Mouse (Mus musculus): ENCODE data around the gene Dcaf17. TPM values are rescaled to one million over a fixed set of nuclear protein-coding genes. Genes with fewer than 3 reads are reported as not detected.

Gene Dcaf17
- polyA plus RNA-seq, 1 experiment from 2014 or later: 31.7 TPM

DNA sequence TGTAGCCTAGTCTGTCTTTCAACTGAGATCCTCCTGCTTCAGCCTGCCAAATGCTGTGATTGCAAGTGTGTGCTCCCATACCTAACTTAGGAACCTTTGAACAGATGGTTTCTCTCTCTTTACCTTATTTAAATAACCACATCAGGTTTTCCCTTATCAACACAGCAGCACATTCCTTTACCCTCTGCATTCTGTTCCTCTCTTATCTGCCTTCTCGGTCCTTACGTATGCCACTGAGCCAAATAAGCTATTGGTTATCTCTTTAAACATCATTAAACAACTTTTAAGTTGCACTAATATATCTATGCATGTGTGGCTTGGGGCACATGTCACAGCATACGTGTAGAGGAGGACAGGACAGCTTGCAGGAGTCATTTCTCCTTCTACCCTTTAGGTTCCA lies 18.7 kb downstream of the Dcaf17 start:
- Histone ChIP-seq H3K4me1 (ENCODE audit: control insufficient read depth, insufficient read depth, low read length) (no peaks in the 10 kb centered on the region), H3K36me3 (ENCODE audit: control insufficient read depth, insufficient read depth, low read length) (no peaks in the 10 kb centered on the region; the same call in 1 of the 2 replicates), H3K4me2 (ENCODE audit: low read depth, low read length) (no peak overlapping the region), H3K4me3 (ENCODE audit: low read depth, low read length) (no peak overlapping the region), H3K27ac (ENCODE audit: low read depth, low read length) (no peak overlapping the region), H3K9ac (replicated peaks; ENCODE audit: low read depth, low read length) (no peak overlapping the region), H3K27me3 (ENCODE audit: control insufficient read depth, insufficient read depth, low read length) (no peaks in the 10 kb centered on the region), H3K9me3 (ENCODE audit: control insufficient read depth, low read length) (no peaks in the 10 kb centered on the region)
- no peak for ATAC-seq (ENCODE audit: low read depth)
- WGBS: over 99% methylated on average over 3 of the region's 3 CpGs

DNA sequence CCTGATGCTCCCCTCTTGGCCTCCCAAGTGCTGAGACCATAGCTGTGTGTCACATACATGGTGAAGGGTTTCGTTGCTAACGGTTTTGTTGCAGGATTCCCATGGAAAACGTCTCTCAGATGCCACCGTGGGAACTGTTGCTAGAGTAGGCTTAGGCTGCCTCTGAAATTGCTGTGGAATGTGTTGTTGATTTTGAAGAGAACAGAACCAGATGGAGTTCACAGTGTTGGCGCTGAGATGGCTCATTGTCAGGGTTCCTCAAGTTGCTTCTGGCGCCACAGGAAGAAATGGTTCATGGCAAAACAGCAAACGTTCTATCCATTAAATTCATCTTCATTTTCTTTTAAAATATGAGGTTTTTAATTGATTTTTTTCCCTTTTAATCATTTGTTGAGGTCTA lies 27.3 kb downstream of the Dcaf17 start:
- Histone ChIP-seq H3K36me3 (ENCODE audit: control insufficient read depth, insufficient read depth, low read length) (peaks cover 9% of the 10 kb centered on the region), H3K4me1 (ENCODE audit: control insufficient read depth, insufficient read depth, low read length) (no peaks in the 10 kb centered on the region), H3K27me3 (ENCODE audit: control insufficient read depth, insufficient read depth, low read length) (no peaks in the 10 kb centered on the region), H3K4me2 (ENCODE audit: low read depth, low read length) (no peak overlapping the region), H3K27ac (ENCODE audit: low read depth, low read length) (no peak overlapping the region), H3K4me3 (ENCODE audit: low read depth, low read length) (no peak overlapping the region), H3K9me3 (ENCODE audit: control insufficient read depth, low read length) (no peaks in the 10 kb centered on the region), H3K9ac (replicated peaks; ENCODE audit: low read depth, low read length) (no peak overlapping the region)
- ATAC-seq (ENCODE audit: low read depth): no peak
- WGBS: 91% methylated on average over 7 of the region's 7 CpGs

DNA sequence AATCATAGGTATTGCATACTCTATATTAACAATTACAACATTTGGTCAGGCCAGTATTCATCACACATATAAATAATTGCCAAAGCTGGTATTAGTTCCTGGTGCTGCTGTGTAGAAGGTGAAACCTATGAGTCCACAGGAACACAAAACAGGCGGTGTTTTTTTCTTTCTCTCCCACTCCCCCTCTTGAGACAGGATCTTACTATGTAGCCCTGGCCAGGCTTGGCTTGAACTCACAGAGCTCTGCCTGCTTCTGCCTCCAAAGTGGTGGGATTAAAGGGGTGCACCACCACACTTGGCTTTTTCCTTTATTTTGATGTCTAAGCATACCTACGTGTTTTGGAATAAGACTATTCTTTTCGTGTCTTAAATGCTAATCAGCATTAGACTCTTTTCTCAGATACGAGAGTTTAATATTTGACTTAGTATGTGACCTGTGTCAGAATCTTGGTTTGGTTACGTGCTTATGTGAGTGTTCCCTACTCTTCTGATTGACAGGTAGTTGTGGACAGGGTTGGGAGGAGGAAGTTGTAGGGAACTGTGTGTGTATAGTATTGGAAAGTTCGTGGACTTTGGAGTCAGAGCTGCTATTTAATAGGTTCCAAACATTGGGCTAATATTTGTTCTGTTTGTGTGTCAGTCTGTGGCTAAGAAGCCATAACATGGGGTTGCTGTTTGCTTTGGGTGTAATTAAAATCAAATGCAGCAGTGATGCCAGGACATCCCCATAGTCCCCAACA lies 28.5 kb downstream of the Dcaf17 start:
- Histone ChIP-seq H3K9ac (replicated peaks; ENCODE audit: low read depth, low read length) (no peak overlapping the region), H3K4me2 (ENCODE audit: low read depth, low read length) (no peak overlapping the region), H3K9me3 (ENCODE audit: control insufficient read depth, low read length) (no peaks in the 10 kb centered on the region), H3K27ac (ENCODE audit: low read depth, low read length) (no peak overlapping the region), H3K4me3 (ENCODE audit: low read depth, low read length) (no peak overlapping the region), H3K27me3 (ENCODE audit: control insufficient read depth, insufficient read depth, low read length) (no peaks in the 10 kb centered on the region), H3K36me3 (ENCODE audit: control insufficient read depth, insufficient read depth, low read length) (peaks cover 16% of the 10 kb centered on the region), H3K4me1 (ENCODE audit: control insufficient read depth, insufficient read depth, low read length) (no peaks in the 10 kb centered on the region)
- WGBS: 95% methylated on average over 6 of the region's 6 CpGs
- ATAC-seq (ENCODE audit: low read depth): no peak

DNA sequence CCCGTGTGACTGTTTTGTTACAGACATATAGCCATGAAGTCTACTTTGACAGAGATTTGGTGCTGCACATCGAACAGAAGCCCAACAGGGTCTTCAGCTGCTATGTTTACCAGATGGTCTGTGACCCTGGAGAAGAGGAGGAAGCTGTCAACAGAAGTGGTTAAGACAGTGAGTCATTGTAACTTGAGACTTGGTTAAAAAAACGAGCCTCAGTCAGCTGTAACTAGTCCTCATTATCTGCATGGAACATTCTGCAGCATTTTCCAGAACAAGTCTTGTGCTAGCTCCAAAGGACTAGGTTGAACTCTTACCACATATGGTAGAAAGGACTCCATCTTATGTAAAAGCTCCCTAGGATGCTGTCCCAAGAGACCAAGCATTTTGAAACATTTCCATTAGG lies 34.6 kb downstream of the Dcaf17 start:
- ATAC-seq (ENCODE audit: low read depth): no peak
- H3K9me3 ChIP-seq (ENCODE audit: control insufficient read depth, low read length): no peaks in the 10 kb centered on the region
- H3K27ac ChIP-seq (ENCODE audit: low read depth, low read length): no peak overlapping the region
- H3K36me3 ChIP-seq (ENCODE audit: control insufficient read depth, insufficient read depth, low read length): peaks cover 20% of the 10 kb centered on the region
- H3K4me1 ChIP-seq (ENCODE audit: control insufficient read depth, insufficient read depth, low read length): no peaks in the 10 kb centered on the region
- H3K4me2 ChIP-seq (ENCODE audit: low read depth, low read length): no peak overlapping the region
- no peaks in the 10 kb centered on the region for H3K27me3 ChIP-seq (ENCODE audit: control insufficient read depth, insufficient read depth, low read length)
- 81% methylated on average over 3 of the region's 3 CpGs for WGBS
- no peak overlapping the region for H3K9ac ChIP-seq (replicated peaks; ENCODE audit: low read depth, low read length)
- H3K4me3 ChIP-seq (ENCODE audit: low read depth, low read length): no peak overlapping the region

DNA sequence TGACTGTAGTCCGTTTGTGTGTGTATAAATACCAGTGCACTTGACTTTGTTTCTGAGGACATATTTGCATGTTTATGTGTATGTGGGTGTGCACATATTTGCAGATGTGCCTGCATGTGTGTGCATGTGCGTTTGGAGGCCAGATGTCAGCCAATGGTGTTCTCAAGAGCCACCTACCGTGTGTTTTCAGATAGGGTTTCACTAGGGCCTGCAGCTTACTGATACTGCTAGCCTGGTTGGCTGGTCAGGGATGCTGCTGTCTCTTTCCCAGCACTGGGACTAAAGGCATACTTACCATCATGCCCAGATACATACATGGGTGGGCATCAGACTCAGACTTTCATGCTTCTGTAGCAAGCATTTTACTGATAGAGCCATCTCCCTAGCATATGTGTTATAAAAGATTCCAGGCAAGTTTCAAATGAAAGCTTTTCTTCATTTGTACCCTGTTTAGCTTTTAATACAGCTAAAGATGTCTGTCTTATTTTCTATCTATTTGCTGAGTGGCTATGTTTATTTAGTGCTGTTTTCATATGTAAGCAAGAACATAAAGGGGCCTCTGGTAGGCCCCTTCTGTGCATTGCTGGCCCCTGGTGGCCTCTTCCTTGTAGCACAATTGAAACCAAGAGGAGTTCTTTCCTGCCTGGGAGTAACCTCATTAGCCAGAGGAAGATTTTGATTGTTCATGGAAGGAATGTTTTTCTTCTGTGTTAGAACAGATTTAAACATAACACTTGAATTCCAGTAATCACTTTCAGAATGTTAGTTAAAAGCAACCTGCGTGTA lies 35.7 kb downstream of the Dcaf17 start:
- H3K4me3 ChIP-seq (ENCODE audit: low read depth, low read length): no peak overlapping the region
- peaks cover 20% of the 10 kb centered on the region for H3K36me3 ChIP-seq (ENCODE audit: control insufficient read depth, insufficient read depth, low read length)
- no peak for ATAC-seq (ENCODE audit: low read depth)
- H3K27ac ChIP-seq (ENCODE audit: low read depth, low read length): no peak overlapping the region
- H3K4me2 ChIP-seq (ENCODE audit: low read depth, low read length): no peak overlapping the region
- H3K4me1 ChIP-seq (ENCODE audit: control insufficient read depth, insufficient read depth, low read length): no peaks in the 10 kb centered on the region
- 86% methylated on average over 4 of the region's 4 CpGs for WGBS
- H3K9me3 ChIP-seq (ENCODE audit: control insufficient read depth, low read length): no peaks in the 10 kb centered on the region
- no peaks in the 10 kb centered on the region for H3K27me3 ChIP-seq (ENCODE audit: control insufficient read depth, insufficient read depth, low read length)
- H3K9ac ChIP-seq (replicated peaks; ENCODE audit: low read depth, low read length): no peak overlapping the region

DNA sequence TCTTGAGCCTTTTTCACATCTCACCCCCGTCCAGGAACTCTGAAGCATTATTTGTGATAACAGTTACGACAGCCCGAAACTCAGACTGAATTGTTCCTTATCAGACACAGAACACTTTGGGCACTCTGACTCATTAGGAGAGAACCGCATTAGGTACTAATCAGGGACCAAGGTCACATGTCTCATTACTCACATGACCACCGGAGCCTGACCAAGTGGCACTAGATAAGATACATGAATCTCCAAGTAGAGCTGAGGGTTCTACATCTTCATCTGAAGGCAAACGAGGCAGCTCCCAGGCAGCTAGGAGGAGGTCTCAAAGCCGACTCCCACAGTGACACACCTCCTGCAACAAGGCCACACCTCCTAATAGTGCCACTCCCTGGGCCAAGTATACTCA lies 41.0 kb downstream of the Dcaf17 start:
- no peak for ATAC-seq (ENCODE audit: low read depth)
- Histone ChIP-seq H3K36me3 (ENCODE audit: control insufficient read depth, insufficient read depth, low read length) (peaks cover 6% of the 10 kb centered on the region; the same call in 1 of the 2 replicates), H3K9ac (replicated peaks; ENCODE audit: low read depth, low read length) (no peak overlapping the region), H3K4me1 (ENCODE audit: control insufficient read depth, insufficient read depth, low read length) (no peaks in the 10 kb centered on the region), H3K4me3 (ENCODE audit: low read depth, low read length) (no peak overlapping the region), H3K27ac (ENCODE audit: low read depth, low read length) (no peak overlapping the region), H3K9me3 (ENCODE audit: control insufficient read depth, low read length) (no peaks in the 10 kb centered on the region), H3K4me2 (ENCODE audit: low read depth, low read length) (no peak overlapping the region), H3K27me3 (ENCODE audit: control insufficient read depth, insufficient read depth, low read length) (no peaks in the 10 kb centered on the region)
- 88% methylated on average over 7 of the region's 7 CpGs for WGBS

DNA sequence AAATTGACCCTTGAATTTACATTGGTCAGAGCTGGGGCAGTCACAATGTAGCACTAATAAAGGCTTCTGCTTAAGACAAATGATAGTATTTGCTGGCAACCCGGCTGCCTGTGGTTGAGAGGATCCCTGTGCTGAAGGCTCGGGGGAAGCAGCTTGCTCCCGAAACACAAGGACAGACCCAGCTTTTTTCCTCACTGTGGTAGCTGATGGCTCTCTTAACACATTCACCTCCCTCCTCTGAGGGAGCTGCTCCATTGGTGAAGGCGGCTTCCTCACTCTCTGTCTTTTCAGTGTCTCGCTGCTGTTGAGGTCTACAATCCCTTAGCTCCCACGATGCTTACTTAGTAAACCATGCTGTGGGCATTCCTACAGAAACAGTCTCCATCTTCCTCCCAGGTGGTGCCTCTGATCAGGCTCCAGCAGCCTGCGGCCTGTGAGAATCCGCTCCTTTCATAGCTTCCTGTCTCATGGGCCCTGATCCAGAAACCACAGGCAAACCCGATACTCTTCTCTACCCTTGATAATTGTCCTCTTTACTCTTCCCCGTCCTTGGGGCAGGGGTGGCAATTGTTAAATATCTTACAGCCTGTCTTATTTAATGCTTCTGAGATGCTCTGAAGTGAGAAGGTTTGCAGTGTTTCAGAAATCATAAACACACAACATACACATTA lies 47.6 kb downstream of the Dcaf17 start:
- H3K4me3 ChIP-seq (ENCODE audit: low read depth, low read length): no peak overlapping the region
- no peak for ATAC-seq (ENCODE audit: low read depth)
- 83% methylated on average over 10 of the region's 10 CpGs for WGBS
- no peaks in the 10 kb centered on the region for H3K9me3 ChIP-seq (ENCODE audit: control insufficient read depth, low read length)
- no peak overlapping the region for H3K27ac ChIP-seq (ENCODE audit: low read depth, low read length)
- no peak overlapping the region for H3K9ac ChIP-seq (replicated peaks; ENCODE audit: low read depth, low read length)
- no peaks in the 10 kb centered on the region for H3K27me3 ChIP-seq (ENCODE audit: control insufficient read depth, insufficient read depth, low read length)
- H3K4me2 ChIP-seq (ENCODE audit: low read depth, low read length): no peak overlapping the region
- H3K36me3 ChIP-seq (ENCODE audit: control insufficient read depth, insufficient read depth, low read length): 0 out of 2 replicates have a peak, but pooled peaks cover 3% of the 10 kb centered on the region
- H3K4me1 ChIP-seq (ENCODE audit: control insufficient read depth, insufficient read depth, low read length): no peaks in the 10 kb centered on the region

DNA sequence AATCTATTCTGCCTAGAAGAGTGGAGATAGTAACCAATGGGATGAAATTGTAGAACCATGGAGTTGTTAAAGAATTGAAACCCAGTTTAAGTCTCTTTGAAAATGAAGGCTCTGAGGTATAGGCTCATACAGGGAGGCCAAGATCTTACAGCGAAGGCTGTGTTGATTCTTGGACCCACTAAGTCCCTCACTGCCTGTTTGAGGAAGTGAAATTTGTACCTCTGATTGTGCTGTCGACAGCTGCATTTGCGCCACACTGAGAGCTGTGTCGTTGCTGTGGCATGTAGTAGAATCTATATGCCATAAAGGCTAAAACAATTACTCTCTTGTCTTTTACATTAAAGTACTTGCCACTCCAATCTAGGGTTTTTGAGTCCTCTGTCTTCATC lies 48.2 kb downstream of the Dcaf17 start:
- 90% methylated on average over 4 of the region's 4 CpGs for WGBS
- no peak overlapping the region for H3K4me3 ChIP-seq (ENCODE audit: low read depth, low read length)
- ATAC-seq (ENCODE audit: low read depth): no peak
- no peaks in the 10 kb centered on the region for H3K4me1 ChIP-seq (ENCODE audit: control insufficient read depth, insufficient read depth, low read length)
- H3K9me3 ChIP-seq (ENCODE audit: control insufficient read depth, low read length): no peaks in the 10 kb centered on the region
- H3K27ac ChIP-seq (ENCODE audit: low read depth, low read length): no peak overlapping the region
- no peak overlapping the region for H3K9ac ChIP-seq (replicated peaks; ENCODE audit: low read depth, low read length)
- no peak overlapping the region for H3K4me2 ChIP-seq (ENCODE audit: low read depth, low read length)
- no peaks in the 10 kb centered on the region for H3K27me3 ChIP-seq (ENCODE audit: control insufficient read depth, insufficient read depth, low read length)
- 0 out of 2 replicates have a peak, but pooled peaks cover 3% of the 10 kb centered on the region for H3K36me3 ChIP-seq (ENCODE audit: control insufficient read depth, insufficient read depth, low read length)

DNA sequence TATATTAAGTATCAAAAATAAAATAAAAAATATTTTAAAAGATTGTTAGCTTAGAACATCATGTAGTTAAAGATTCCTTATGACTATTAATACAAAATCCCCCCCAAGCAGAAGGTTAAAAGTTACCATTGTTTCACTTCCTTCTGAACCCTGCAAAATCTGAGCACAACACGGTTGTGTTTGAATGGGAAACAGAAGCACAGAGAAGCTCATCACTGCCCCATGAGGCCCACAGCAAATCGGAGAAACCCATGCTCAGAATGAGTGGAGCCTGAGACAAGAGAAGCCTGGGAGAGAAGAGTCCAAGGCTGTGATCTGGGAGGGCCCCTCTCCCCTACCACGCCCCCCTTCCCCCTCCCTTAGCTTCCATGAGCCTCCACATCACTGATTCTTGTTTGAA lies 49.6 kb downstream of the Dcaf17 start:
- no peak for ATAC-seq (ENCODE audit: low read depth)
- no peaks in the 10 kb centered on the region for H3K27me3 ChIP-seq (ENCODE audit: control insufficient read depth, insufficient read depth, low read length)

More for the DNA sequence above, 49.6 kb downstream of the Dcaf17 start:
- Histone ChIP-seq H3K36me3 (ENCODE audit: control insufficient read depth, insufficient read depth, low read length) (0 out of 2 replicates have a peak, but pooled peaks cover 3% of the 10 kb centered on the region), H3K9ac (replicated peaks; ENCODE audit: low read depth, low read length) (no peak overlapping the region), H3K4me2 (ENCODE audit: low read depth, low read length) (no peak overlapping the region), H3K27ac (ENCODE audit: low read depth, low read length) (no peak overlapping the region), H3K4me1 (ENCODE audit: control insufficient read depth, insufficient read depth, low read length) (no peaks in the 10 kb centered on the region), H3K4me3 (ENCODE audit: low read depth, low read length) (no peak overlapping the region), H3K9me3 (ENCODE audit: control insufficient read depth, low read length) (no peaks in the 10 kb centered on the region)
- 69% methylated on average over 3 of the region's 3 CpGs for WGBS
